Mouse (Mus musculus): ENCODE measurements around the gene Ubb.
"Not testable (repeated sequence)": the region's sequence is repeated elsewhere in the genome, so short reads cannot be mapped to it uniquely, and the experiment has no call there.

Gene Ubb

DNA sequence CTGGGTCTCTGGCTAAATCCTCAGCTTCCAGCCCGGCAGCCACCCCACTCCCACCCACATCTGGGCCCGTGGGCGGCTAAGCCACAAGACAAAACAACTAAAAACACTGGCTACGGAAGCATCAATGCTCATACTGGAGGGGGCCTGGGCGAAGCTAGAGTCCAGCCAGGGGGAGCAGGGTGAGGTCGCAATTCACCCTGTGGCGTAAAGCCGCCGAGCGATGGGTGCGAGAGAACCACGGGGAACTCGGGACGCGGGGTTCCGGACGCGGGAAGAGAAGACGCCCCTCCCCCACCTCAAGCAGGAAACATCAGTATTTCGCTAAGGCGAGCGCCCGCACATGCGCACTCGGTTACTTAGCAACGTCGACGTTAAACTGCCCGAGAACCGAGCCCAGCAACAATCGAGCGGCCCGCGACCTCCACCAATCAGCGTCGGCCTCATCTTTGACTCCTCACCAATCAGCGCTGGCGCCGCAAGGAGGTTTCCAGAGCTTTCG is at the start of gene Ubb:
Ubb (plus strand) TSS at position 445 of the 499 bp plus-strand sequence.
- DNase-seq = peak; percentile 100

DNA sequence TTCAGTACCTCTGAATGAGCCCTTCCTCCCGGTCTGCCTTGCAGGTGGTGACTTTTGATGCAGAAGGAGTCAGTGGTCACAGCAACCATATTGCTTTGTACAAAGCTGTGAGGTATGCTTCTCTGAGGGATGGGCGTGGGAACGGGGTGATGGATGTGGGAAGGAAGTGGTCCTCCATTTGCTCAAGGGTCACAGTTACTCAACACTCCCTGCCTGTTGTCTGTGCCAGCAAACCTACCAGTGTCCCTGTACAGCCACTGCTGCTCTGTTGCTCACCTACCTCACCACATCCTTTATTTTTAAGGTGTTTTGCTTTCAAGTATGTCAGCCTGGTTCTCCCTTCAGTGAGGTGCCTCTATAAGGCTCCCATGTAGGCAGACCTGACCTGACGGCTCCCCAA is 43.3 kb upstream of the Ubb start:
- DNase-seq = no peak

DNA sequence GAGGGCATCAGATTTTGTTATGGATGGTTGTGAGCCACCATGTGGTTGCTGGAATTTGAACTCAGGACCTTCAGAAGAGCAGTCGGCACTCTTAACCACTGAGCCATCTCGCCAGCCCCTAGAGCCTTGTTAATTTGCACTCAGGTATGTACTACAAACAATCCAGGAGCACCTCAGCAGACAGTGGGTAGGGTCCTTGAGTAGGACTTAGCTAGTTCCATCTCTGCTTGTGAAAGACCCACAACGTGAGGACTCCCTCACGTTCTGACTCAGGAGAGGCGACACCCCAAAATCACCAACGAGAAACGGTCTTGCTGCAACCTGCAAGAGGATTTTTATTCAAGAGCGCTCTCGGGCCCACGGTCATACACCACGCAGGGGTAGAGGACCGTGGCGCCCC is 42.6 kb upstream of the Ubb start:
- not testable (repeated sequence) for DNase-seq

DNA sequence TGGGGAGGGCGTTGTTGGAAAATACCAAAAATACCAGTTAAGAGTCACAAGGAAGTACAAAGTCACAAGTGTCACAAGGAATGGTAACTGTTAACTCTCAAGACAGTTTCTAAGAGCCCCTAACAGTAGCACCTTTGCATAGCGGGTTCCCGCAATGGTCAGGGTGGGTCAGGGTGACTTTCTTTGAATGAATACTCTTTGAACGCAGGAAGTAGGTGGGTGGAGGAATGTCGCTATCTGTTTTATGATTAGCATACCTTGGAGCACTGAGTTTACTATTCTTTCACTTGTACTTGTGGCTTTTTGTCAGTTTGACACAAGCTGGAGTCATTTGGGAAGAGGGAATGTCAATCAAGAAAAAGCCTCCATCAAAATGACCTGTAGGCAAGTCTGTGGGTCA is 42.2 kb upstream of the Ubb start:
- not testable (repeated sequence) for DNase-seq

DNA sequence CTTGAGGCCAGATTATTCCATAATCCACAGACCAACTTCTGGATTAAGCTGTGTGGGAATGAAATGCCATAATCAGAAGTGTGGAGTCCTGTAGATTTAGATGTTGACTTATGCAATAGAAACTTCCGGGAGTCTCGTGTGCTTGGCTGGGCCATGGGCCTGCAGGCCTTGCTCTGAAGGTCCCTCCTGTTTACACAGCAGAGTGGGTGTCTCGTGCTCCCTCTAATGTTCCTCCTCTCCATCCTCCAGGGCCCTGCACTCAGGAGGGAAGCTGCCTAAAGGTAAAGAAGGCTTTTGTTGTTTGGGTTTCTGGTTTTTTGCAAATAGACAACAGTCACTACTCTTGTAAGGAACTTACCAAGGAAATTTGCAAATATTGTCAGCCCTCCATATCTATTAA is 41.4 kb upstream of the Ubb start:
- DNase-seq = no peak

DNA sequence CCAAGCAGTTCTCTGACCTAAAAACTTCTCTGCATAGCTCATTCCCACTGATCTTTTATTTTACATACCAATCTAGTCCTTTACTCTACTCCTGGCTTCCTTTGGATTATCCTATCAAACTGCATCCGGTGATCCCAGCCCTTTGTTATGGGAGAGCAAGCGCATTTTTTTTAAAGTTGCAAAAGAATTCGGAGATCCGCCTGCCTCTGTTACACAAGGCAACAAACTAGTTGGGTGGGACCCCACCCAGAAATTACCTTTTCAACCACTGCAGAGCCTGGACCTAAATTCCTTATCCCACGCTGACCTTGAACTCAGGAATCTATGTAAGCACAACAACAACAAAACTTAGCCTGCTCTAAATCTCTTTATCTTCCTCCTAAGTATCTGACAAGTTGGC is 40.0 kb upstream of the Ubb start:
- DNase-seq = no peak

DNA sequence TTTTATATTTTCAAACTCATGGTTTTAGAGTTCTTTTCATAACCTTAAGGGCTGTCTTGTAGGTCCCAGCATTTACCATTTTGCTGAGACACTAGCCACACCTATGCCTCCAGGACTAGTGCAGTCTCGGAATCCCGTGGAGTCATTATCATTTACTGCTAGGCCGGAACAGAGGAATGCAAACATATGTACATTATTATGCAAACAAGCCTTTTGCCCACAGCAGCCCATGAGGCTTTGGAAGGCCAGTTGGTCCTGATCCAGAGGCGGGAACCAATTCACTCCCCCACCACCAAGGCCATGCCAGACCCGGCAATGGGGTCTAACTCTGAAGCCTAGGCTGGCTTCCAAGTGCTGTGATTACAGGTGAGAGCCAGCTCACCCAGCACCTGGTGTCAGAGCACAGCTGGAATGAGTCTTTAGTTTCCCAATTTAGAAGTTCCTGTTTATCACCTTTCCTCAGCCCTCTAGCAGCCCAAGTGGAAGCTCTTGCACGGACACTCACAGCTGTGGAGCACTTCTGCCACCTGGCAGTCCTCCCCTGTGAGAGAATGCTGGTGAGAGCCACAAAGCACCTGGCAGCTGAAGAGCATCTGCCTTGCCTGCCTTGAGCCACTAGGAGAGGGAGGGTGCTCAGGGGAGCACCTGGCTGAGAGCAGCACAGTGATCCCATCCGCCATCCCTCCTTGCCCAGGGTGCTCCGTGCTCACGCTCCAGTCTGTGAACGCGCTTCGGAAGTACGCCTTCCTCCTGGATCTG is 39.3 kb upstream of the Ubb start:
- no peak for DNase-seq

DNA sequence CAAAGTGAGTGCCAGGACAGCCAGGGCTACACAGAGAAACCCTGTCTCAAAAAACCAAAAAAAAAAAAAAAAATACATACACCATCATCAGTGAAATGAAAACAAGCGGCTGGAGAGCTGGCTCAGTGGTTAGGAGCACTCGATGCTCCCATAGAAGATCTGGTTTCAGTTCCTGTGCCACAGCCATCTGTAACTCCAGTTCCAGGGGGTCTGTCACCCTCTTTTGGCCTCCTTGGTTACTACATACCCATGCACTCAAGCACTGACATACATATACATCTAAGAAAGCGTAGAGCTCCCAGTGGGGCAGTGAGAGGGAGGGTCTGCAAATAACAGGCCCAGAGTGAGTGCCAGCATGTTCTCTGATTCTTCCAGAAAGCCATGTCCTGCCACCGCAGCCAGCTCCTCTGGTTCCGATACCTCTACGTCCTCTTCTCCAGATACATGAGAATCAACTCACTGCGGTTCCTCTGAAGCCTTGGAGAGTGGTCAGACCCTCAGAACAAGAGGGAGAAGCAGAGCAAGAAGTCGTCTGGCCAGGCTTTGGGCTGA is 38.4 kb upstream of the Ubb start:
- DNase-seq = no peak

DNA sequence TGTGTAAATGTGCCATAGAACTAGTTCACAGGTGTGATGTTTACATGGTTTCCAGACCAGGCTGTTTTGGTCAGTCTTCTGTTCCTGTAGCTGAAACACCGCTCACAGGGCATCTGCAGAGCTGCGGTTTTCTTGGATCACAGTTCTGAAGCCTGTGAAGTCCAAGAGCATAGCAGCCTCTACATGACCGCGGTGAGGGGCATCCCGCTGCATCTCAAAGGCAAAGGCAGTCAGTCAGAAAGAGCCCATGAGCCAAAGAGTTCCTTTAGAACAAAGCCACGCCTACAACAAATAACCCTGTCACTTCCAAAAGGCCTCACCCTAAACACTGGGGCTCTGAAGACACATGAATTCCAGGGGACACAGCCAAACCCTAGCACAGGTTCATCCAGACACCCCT is 37.7 kb upstream of the Ubb start:
- DNase-seq = no peak

DNA sequence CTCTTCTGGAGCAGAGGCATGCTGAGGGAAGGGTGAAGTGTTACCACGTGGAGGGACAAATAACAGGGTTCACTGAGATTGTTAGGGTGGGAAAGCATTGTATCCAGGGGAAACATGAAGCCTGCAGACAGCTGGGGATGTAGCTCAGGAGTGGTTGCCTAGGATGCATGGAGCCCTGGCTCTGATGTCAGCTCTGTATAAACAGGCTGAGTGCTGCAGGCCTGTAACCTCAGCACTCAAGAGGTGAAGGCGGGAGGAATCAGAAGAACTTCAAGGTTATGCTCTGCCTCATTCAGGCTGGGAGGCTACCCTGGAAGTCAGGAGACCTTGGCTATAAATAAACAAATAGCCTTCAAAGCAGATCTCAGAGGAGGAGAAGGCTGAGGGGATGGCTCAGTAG is 32.0 kb upstream of the Ubb start:
- DNase-seq = peak; percentile 56

DNA sequence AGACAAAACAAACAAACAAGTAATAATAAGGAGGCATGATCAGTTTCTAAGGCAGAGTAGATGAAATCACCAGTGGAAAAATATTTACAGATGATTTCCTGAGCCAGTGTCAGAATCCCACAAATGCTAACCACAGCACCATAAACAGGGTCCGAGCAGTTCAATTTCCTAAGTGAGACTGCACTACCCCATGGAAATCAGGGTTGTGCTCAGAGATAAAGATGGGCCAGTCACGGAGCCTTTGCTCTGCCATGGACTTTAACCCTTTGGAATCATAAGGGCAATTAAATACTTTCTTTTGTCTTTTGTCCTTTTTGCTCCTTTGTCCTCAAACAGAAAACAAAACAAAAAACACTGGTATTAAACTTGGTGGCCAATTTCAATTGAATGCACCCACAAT is 28.7 kb upstream of the Ubb start:
- no peak for DNase-seq

DNA sequence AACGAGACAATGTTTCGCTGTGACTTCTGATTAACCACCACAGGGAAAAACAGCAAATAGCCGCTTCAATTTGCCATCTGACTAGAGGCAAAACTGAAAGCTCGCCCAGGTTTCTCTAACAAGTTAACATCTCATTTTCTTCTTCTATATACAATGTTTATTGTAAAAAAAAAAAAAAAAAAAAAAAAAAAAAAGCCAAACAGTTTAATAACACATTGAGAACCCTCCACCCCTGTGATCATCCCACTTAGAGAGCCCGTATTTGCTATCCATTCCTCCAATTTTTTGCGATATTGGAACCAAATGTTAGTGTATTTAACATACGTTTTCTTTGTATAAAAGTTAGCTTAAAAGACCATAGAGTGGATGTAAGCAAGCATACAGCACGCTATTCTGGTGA is 13.9 kb upstream of the Ubb start:
- no peak for DNase-seq

DNA sequence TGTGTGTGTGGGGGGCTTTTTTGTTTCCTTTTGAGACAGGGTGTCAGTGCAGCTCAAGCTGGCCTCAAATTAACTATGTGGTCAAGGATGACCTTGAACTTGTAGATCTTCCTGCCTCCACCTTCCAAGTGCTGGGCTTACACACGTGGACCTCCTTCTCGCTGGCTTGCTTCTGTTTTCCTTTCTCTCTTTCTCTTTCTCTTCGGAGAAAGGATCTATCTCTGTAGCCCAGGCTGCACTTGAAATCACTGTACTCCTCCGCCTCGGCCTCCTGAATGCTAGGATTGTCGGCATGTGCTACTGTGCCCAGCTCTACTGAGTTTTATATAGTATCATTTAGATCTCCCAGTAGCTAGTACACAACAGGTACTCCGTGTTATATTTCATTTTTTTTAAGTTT is 13.4 kb upstream of the Ubb start:
- peak; percentile 44 for DNase-seq

DNA sequence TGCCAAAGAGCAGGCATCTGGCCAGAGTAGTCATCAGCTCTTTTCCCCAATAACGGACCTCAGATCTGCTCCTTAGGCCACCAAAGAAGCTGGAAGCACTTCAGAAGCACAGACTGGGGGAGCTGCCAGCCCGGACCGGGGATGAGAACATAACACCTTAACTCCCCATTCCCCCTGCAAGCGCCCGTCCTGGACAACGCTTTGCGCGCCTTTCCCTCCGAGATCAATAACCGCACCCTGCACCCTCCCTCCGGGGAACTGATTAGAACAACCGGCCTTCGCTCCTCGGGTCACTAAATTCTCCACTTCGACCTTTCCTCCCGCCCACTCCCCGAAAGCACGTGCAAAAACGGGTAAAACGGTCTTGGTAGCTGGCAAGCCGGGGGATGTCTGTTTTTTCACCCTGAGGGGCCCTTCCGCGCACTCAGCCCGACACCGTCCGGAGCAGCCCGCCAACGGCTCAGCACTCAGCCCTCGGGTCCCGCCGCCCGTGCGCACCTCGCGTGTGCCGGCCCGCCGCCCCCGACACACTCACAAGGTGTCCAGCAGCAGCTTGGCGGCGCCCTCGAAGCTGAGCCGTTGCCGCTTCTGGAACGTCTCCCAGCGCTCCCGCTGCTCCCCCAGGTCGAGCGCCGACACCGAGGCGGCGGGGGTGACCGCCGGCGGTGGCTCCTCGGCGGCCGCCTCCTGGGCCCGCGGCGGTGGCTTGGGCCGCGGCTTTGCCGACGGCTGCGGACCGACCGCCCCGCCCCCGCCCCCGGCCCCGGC is 12.5 kb upstream of the Ubb start:
- DNase-seq = peak; percentile 74

DNA sequence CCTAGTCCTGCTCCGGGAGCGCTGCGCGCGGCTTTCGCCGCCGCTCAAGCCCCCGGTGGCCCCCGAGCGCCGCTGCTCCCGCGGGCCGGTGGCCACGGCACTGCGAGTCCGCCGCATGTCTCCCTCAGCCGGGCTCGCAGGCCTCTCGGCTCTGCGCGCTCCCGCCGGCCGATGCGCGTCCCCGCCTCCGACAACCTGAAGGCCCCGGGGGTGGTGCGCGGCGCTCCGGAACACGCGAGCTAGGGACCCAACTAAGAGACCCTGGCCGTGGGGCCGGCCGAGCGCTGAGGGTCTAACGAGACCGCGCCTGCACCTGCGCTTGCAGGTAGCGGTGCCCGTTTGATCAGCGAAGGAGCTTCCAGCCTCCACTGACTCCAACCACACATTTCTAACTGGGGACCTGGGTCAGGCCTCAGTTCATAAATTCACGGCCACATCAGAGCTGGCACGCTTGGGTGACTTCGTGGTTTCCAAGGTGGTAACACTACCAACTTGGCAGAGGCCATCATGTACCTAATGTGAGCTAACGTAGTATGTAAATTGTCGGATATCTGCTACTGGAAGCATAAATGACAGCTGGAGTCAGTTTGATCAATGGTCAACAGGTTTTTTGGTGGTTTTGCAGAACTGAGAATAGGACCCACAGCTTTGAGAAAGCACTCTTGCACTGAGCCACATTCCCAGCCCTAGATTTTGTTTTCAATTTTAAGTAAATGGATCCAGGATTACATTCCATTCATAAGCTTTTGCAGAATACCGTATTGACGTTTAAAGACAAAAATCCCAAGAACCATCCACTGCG is 11.7 kb upstream of the Ubb start, which contains the start of gene Cenpv:
Cenpv (minus strand) TSS at position 173 of the 802 bp plus-strand sequence.
- DNase-seq = peak; percentile 86

DNA sequence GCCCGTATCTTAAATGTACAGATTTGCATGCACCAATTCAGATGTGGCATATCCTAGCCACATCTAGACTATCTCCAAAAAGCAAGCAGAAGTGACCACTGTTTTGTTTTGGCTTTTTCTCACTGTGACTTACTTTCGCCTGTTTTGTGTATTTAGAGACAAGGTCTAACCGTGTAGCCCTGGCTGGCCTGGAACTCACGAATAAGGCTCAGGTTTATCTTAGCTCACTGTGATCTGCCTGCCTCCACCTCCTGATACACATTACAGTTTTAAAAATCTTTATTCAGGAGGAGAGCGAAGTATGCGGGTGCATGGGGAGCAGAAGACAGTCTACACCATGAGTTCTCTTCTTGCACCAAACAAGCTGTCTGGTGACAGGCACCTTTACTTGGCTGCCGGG is 10.8 kb upstream of the Ubb start:
- no peak for DNase-seq

DNA sequence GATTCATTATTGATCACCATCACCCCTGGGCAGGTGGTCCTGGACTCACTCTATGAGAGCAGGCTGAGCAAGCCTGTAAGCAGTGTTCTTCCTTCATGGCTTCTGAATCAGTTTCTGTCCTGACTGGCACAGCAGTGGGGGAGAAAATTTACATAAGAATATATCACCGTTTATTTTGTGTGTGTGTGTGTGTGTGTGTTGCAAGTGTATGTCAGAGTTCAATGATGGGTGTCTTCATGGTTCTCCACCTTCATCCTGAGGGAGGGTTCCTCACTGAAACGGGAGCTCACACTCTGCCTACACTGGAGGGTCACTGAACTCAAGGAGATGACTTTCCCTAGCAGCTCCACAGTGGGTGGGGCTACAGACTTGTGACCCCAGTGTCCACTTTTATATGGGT is 10.0 kb upstream of the Ubb start:
- no peak for DNase-seq

DNA sequence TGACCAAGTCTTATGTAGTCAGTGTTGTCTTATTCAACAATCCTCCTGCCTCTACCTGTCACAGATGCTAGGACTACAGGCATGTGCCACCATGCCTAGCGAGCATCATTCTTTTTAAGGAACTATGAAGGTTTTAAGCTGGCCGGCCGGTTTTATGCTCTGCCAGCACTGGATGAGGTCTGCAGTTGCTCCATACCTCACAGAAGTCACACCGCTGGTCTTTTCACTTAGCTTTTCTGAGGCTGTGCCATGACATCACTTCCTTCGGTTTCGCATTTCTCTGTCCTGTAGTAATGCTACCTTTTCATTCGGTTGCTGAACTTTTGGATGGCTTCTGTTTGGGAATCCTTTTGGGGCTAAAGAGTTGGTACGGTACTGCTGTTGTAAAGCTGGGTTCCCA is 9.4 kb upstream of the Ubb start:
- no peak for DNase-seq

DNA sequence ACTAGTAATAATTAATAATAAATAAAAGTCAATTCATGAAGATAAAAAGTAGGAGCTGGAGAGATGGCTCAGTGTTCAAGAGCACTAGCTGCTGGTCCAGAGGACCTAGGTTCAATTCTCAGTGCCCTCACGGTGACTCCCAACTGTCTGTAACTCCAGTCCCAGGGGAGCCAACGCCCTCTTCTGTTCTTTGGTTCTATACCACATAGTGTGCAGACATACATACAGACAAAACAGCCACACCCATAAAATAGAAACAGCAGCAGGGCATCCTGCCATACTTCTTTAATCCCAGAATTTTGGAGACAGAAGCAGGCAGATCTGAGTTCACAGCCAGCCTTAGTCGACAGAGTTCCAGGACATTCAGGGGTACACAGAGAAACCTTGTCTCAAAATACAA is 7.0 kb upstream of the Ubb start:
- no peak for DNase-seq

DNA sequence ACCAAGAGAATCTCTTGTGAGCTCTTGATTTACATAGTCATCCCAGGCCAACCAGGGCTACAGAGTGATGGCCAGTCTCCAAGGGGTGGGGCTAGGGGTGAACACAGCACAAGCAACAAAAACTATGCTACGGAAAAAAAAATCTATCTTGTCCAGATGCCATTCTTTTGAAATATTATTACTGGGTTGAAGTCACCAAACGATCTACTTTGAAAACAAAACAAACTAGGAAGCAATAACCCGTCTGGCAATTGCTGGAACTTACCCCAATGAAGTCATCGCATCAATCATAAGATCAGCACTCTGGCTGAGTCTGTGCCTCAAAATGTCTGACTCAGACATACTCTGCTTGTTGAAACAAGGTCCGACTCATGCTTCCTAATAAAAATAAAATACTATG is 1.2 kb upstream of the Ubb start:
- peak; percentile 63 for DNase-seq

DNA sequence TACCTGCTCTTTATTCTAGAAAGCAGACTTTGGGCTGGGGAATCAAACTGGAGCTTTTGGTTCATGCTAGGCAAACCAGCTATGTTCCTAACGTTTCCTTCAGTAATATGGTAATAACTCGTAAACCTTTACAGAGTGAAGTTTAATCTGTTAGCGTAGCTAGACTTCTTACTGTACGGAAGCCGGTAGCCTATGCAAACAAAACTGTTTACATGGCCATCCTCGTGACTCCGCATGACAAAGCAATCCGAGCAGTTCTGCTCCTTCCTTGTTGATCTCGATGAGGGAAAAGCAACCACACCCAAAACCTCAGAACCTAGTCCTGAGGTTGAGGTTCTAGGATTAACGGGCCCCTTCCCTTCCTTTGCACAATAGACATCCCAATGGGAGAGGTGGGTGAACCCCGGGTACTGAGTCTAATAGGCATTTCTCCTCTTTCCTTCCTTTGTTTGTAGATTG is 715 bp upstream of the Ubb start:
- peak; percentile 70 for DNase-seq

DNA sequence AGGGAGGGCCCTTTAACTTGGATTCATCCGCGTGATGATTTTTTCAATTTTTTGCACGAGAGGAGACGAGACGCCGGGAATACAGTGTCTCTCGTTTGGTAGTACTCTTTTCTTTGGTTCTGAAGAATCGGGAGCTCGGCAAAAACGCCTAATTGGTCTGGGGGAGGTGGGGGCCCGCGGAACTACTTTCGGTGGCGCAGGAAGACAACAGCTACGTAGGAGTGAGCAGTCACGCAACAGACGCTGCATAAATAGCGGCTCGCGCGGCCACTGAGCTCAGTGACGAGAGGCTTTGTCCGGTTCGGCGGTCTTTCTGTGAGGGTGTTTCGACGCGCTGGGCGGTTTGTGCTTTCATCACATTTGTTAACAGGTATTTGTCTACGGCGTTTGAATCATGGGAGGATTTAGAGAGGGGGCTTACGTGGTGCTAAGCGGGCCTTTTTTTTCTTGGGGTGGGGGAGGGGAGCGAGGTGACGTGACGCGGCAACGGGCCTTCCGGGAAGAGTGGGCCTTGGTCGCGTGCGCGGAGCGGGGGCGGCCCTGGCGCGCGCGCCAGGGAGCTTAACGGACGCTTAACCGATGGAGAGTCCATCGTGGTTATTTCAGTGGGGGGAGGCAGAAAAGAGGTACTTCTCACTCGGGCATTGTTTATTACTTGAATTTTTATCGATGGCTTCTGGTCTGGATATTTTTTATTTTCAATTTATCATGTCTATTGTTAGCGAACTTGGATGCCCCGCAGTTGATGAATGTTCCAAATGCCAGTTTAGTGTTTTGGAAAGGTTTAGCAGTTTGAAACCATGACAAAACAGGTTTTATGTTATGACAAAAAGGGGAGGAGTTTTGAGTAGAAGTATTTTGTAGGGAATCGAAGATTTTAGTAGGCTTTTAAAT is 502 bp downstream of the Ubb start:
- peak; percentile 94 for DNase-seq

Measured in embryo, embryonic 11 days (tissue).